Mouse (Mus musculus) liver, embryonic 11.5 days (tissue): ENCODE measurements at regions not wholly inside any gene's neighbourhood (a gene's known extent, or its start where the extent isn't known, plus 50 kb on each side); places are given as distances from the start of the nearest gene placed in this dataset.

ENCODE experiments used
- ATAC-seq: fragments of 200-750 bp; cut with Nextera tagmentation; replicated peaks from 2 replicates; pipeline ENCODE4 v1.8.0; 2017; ENCODE audit warnings: moderate number of reproducible peaks, mild to moderate bottlenecking, moderate TSS enrichment, moderate library complexity; ENCODE audit not compliant: low FRiP score
- DNase-seq: peaks from one replicate; pipeline ENCODE4 v3.0.0-alpha.2; 2017; ENCODE audit warnings: low spot score
- H3K27ac ChIP-seq: fragments of 300-500 bp; sonication (generic); 2 replicates; pipeline ENCODE4 v1.5.1; 2014; ENCODE audit warnings: mild to moderate bottlenecking, low read depth, low read length, control low read depth
- H3K27me3 ChIP-seq: fragments of 300-500 bp; sonication (generic); replicated peaks from 2 replicates; pipeline ENCODE4 v1.6.1; 2014; ENCODE audit warnings: low read length, mixed read lengths; ENCODE audit not compliant: control insufficient read depth, insufficient read depth
- H3K36me3 ChIP-seq: fragments of 300-500 bp; sonication (generic); 2 replicates; pipeline ENCODE4 v1.6.1; 2014; ENCODE audit warnings: mild to moderate bottlenecking, low read length, moderate library complexity, mixed read lengths; ENCODE audit not compliant: control insufficient read depth, insufficient read depth
- H3K4me1 ChIP-seq: fragments of 300-500 bp; sonication (generic); replicated peaks from 2 replicates; pipeline ENCODE4 v1.6.1; 2014; ENCODE audit warnings: low read length, mixed read lengths; ENCODE audit not compliant: control insufficient read depth, insufficient read depth
- H3K4me2 ChIP-seq: fragments of 300-500 bp; sonication (generic); 2 replicates; pipeline ENCODE4 v1.6.1; 2014; ENCODE audit warnings: mild to moderate bottlenecking, control low read depth, moderate library complexity
- H3K4me3 ChIP-seq: fragments of 300-500 bp; sonication (generic); 2 replicates; pipeline ENCODE4 v1.5.1; 2014; ENCODE audit warnings: low read depth, low read length, control low read depth
- H3K9ac ChIP-seq: fragments of 300-500 bp; sonication (generic); 2 replicates; pipeline ENCODE4 v1.6.1; 2014; ENCODE audit warnings: low read depth, low read length, control low read depth
- H3K9me3 ChIP-seq: fragments of 300-500 bp; sonication (generic); 2 replicates; pipeline ENCODE4 v1.6.1; 2016; ENCODE audit warnings: low read length, inconsistent platforms, mixed read lengths; ENCODE audit not compliant: control insufficient read depth
- WGBS: fragments of 180-500 bp; shearing (Covaris S2); extraction: QIAGEN DNeasy Blood & Tissue Kit; methylation state at CpG from one replicate; pipeline ENCODE4 v1.1.7; 2014; 5-methylcytosine and 5-hydroxymethylcytosine counted together

DNA sequence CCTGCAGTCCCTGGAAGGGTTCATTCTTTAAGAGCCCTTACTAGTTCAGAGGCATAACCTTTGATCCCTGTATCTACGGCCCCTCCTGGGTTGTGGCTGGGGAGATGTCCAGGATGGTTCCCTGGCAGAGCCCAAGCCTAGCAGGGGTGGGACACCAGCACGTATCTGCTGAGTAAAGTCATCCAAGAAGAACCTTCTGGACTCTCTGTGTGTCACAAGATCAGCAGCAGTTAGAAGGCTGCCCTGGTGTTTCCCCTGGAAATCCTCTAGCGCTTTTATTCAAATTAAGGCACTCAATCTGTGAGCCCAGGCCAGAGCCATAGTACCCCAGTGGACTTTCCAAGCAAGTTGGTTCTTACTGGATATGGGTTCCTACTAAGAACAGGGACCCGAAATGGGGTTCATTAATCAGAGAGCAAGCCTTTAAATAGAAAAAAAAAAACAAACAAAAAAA is 1342.7 kb upstream of the A1bg start:
- 74% methylated on average over 4 of the region's 4 CpGs for WGBS

DNA sequence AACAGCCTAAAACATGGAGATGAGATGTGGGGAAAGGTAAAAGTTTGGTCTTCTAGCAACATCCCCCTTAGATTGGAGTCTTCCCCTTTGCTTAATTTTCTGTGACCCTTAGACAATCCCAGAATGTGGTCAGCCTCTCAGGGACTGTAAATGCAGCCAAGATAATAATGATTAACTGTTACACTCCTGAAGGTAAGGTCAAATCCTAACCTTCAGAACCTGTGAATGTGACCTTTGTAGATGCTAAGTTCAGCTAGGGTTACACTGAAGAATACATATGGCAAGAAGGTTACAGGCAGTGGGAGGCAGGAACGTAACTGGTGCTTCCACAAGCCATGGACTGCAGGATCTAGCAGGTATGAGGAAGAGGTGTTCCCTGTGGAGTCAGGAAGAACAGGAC is 1342.2 kb upstream of the A1bg start:
- Histone ChIP-seq H3K4me3 (no peak overlapping the region), H3K36me3 (no peaks in the 10 kb centered on the region), H3K27ac (no peak overlapping the region), H3K27me3 (no peaks in the 10 kb centered on the region), H3K9ac (no peak overlapping the region), H3K4me1 (no peaks in the 10 kb centered on the region), H3K9me3 (no peaks in the 10 kb centered on the region), H3K4me2 (no peak overlapping the region)
- no peak for ATAC-seq
- DNase-seq, result no peak
- 60% methylated on average over 1 of the region's 1 CpGs for WGBS

More for the DNA sequence above, 1342.7 kb upstream of the A1bg start:
- ATAC-seq (no peak), DNase-seq (no peak)
- Histone ChIP-seq H3K9me3 (no peaks in the 10 kb centered on the region), H3K9ac (no peak overlapping the region), H3K4me3 (no peak overlapping the region), H3K36me3 (no peaks in the 10 kb centered on the region), H3K27ac (no peak overlapping the region), H3K27me3 (no peaks in the 10 kb centered on the region), H3K4me1 (no peaks in the 10 kb centered on the region), H3K4me2 (no peak overlapping the region)

GRCm38 (mm10) chr15:62264183-62264582 is 1341.4 kb upstream of the A1bg start:
- ATAC-seq, result no peak
- H3K4me1 ChIP-seq, result no peaks in the 10 kb centered on the region
- H3K27me3 ChIP-seq, result no peaks in the 10 kb centered on the region
- WGBS, result 88% methylated on average over 1 of the region's 1 CpGs
- H3K9ac ChIP-seq, result no peak overlapping the region
- H3K9me3 ChIP-seq, result no peaks in the 10 kb centered on the region
- no peak overlapping the region for H3K27ac ChIP-seq
- H3K4me3 ChIP-seq, result no peak overlapping the region
- no peaks in the 10 kb centered on the region for H3K36me3 ChIP-seq
- no peak overlapping the region for H3K4me2 ChIP-seq
- DNase-seq, result no peak

GRCm38 (mm10) chr15:62262487-62262886 is 1339.7 kb upstream of the A1bg start:
- H3K27ac ChIP-seq, result no peak overlapping the region
- H3K4me1 ChIP-seq, result peaks cover 3% of the 10 kb centered on the region; the same call in 1 of the 2 replicates
- DNase-seq, result no peak
- H3K4me3 ChIP-seq, result no peak overlapping the region
- H3K4me2 ChIP-seq, result no peak overlapping the region
- no peaks in the 10 kb centered on the region for H3K36me3 ChIP-seq
- H3K27me3 ChIP-seq, result no peaks in the 10 kb centered on the region
- H3K9ac ChIP-seq, result no peak overlapping the region
- ATAC-seq, result no peak
- 71% methylated on average over 5 of the region's 5 CpGs for WGBS
- H3K9me3 ChIP-seq, result no peaks in the 10 kb centered on the region

GRCm38 (mm10) chr15:62261520-62261919 is 1338.7 kb upstream of the A1bg start:
- Histone ChIP-seq H3K27ac (no peak overlapping the region), H3K4me1 (peaks cover 3% of the 10 kb centered on the region; the same call in 1 of the 2 replicates), H3K4me2 (no peak overlapping the region), H3K9me3 (no peaks in the 10 kb centered on the region), H3K9ac (no peak overlapping the region), H3K4me3 (no peak overlapping the region), H3K36me3 (no peaks in the 10 kb centered on the region), H3K27me3 (no peaks in the 10 kb centered on the region)
- ATAC-seq (no peak), DNase-seq (no peak)
- 93% methylated on average over 2 of the region's 2 CpGs for WGBS

- no peak overlapping the region for H3K27ac ChIP-seq
- H3K27me3 ChIP-seq, result no peaks in the 10 kb centered on the region
- ATAC-seq (no peak), DNase-seq (no peak)
- H3K4me2 ChIP-seq, result no peak overlapping the region
- 84% methylated on average over 5 of the region's 5 CpGs for WGBS
- no peaks in the 10 kb centered on the region for H3K36me3 ChIP-seq
- no peak overlapping the region for H3K9ac ChIP-seq
- H3K9me3 ChIP-seq, result no peaks in the 10 kb centered on the region
- H3K4me3 ChIP-seq, result no peak overlapping the region
- peaks cover 3% of the 10 kb centered on the region; the same call in 1 of the 2 replicates for H3K4me1 ChIP-seq
Observed at GRCm38 (mm10) chr15:62258611-62259010, 1335.8 kb upstream of the A1bg start.

DNA sequence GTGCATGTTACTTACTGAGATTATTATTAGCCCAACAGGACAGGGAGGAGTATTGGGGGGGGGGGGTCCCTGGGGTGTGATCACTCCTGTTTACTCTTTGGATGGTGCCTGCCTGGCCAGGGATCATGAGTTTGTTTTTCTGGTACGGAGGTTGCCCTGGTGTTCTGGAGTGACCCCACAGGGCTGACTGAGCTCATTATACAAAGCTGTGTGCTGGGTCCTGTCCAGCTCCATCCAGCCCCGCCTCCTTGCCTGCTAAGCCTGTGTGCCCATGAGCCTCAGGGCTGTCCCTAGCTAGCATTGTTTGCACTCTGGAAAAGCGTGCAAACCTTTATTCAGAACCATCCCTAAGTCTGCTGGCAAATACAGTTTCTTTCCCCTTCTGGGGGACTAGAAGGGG is 1335.1 kb upstream of the A1bg start:
- ATAC-seq (peak; percentile 73), DNase-seq (no peak)
- Histone ChIP-seq H3K4me1 (peaks cover 3% of the 10 kb centered on the region; the same call in 1 of the 2 replicates), H3K27ac (no peak overlapping the region), H3K9ac (no peak overlapping the region), H3K4me2 (no peak overlapping the region), H3K27me3 (no peaks in the 10 kb centered on the region), H3K4me3 (no peak overlapping the region), H3K36me3 (no peaks in the 10 kb centered on the region), H3K9me3 (no peaks in the 10 kb centered on the region)
- WGBS, result 63% methylated on average over 3 of the region's 3 CpGs

- 0 out of 2 replicates have a peak, but pooled peaks have one; percentile 33 for ATAC-seq
- H3K36me3 ChIP-seq, result no peaks in the 10 kb centered on the region
- peaks cover 3% of the 10 kb centered on the region; the same call in 1 of the 2 replicates for H3K4me1 ChIP-seq
- H3K9ac ChIP-seq, result no peak overlapping the region
- H3K9me3 ChIP-seq, result no peaks in the 10 kb centered on the region
- H3K27me3 ChIP-seq, result no peaks in the 10 kb centered on the region
- DNase-seq, result no peak
- no peak overlapping the region for H3K4me3 ChIP-seq
- H3K27ac ChIP-seq, result no peak overlapping the region
- H3K4me2 ChIP-seq, result no peak overlapping the region
- WGBS, result 84% methylated on average over 1 of the region's 1 CpGs
Observed at GRCm38 (mm10) chr15:62257110-62257667, 1334.4 kb upstream of the A1bg start.

DNA sequence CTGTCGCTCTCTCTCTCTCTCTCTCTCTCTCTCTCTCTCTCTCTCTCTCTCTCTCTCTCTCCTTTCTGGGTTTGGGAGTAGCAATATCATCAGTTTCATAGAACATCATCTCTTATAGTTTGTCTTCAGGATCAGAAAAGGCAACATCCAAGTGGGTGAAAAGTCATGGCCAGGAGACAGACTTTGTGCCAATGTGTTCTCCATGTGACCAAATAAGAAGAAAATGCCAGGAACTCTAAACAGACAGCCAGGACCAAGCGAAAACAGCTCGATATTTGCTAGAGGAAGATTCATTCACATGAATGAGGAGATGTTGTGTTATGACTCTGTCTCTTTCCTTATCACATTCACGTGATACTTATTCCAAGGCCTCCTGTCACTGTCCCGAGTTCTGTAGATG is 1332.8 kb upstream of the A1bg start:
- WGBS, result 90% methylated on average over 5 of the region's 5 CpGs
- Histone ChIP-seq H3K27me3 (no peaks in the 10 kb centered on the region), H3K36me3 (peaks cover 1% of the 10 kb centered on the region; the same call in 1 of the 2 replicates), H3K4me2 (no peak overlapping the region), H3K27ac (no peak overlapping the region), H3K4me3 (no peak overlapping the region), H3K4me1 (peaks cover 3% of the 10 kb centered on the region; the same call in 1 of the 2 replicates), H3K9ac (no peak overlapping the region), H3K9me3 (no peaks in the 10 kb centered on the region)
- ATAC-seq, result no peak
- DNase-seq, result no peak
